Mouse (Mus musculus): ENCODE results near the gene Gjb5. TPM values are rescaled to one million over a fixed set of nuclear protein-coding genes. Genes with fewer than 3 reads are reported as not detected.

The Gjb5 gene
- polyA plus RNA-seq, 1 experiment from 2014 or later, result 0.70 TPM

DNA sequence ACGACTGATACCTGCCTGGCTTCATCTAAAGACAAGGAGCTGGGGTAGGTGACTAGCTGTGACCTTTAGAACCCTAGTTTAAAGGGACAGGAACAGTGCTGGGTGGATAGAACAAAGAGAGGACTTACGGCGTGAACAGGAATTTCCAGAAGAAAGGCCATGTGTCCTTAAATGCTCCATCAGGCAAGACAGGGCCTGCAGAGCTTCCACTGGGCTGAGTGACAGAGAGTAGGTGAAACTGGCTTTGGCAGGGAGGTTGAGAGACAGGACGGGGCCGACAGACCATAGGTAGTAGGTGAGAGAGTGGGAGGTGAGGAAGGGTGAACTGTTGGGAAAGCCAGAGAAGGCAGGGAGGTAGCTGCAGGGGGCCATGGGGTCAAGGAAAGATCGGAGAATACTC, 16.6 kb downstream of the Gjb5 start:
- no peak overlapping the region for H3K4me2 ChIP-seq (ENCODE audit: low read depth, low read length)
- no peaks in the 10 kb centered on the region for H3K36me3 ChIP-seq (replicated peaks; ENCODE audit: control insufficient read depth, insufficient read depth, low read depth, low read length)
- H3K4me1 ChIP-seq (ENCODE audit: control insufficient read depth, insufficient read depth, low read length), result no peaks in the 10 kb centered on the region
- H3K4me3 ChIP-seq (ENCODE audit: low read depth, low read length), result no peak overlapping the region
- no peak overlapping the region for H3K27ac ChIP-seq (replicated peaks; ENCODE audit: low read depth, low read length)
- no peaks in the 10 kb centered on the region for H3K27me3 ChIP-seq (ENCODE audit: control insufficient read depth, insufficient read depth, low read length)
- WGBS, result 63% methylated on average over 6 of the region's 6 CpGs
- DNase-seq (ENCODE audit: low spot score) (no peak), ATAC-seq (replicated peaks; ENCODE audit: insufficient number of reproducible peaks, low FRiP score, low TSS enrichment, low read depth) (no peak)
- no peak overlapping the region for H3K9ac ChIP-seq (replicated peaks; ENCODE audit: low read length)
- no peaks in the 10 kb centered on the region for H3K9me3 ChIP-seq (replicated peaks; ENCODE audit: control insufficient read depth, low read length)

DNA sequence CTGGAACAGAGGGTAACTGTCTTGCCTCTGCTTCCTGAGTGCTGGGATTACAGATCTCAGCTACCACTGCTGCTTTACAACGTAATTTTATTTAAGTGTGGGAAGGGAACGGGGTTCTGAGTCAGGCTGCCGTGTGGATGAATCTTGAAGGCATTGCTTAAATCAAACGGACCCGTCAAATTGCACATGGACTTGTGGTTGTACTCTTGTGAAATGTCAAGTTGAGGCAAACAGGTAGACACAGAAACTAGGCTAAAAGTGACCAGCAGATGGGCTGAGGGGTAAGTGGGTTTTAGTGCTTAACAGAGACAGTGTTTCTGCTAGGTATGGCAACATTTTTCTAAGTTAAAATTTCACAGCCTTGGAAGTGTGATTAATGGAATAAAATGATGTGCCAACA, 20.3 kb downstream of the Gjb5 start:
- WGBS, result 86% methylated on average over 5 of the region's 5 CpGs
- Histone ChIP-seq H3K36me3 (replicated peaks; ENCODE audit: control insufficient read depth, insufficient read depth, low read depth, low read length) (no peaks in the 10 kb centered on the region), H3K4me1 (ENCODE audit: control insufficient read depth, insufficient read depth, low read length) (no peaks in the 10 kb centered on the region), H3K27me3 (ENCODE audit: control insufficient read depth, insufficient read depth, low read length) (no peaks in the 10 kb centered on the region), H3K4me3 (ENCODE audit: low read depth, low read length) (no peak overlapping the region), H3K4me2 (ENCODE audit: low read depth, low read length) (no peak overlapping the region), H3K9me3 (replicated peaks; ENCODE audit: control insufficient read depth, low read length) (no peaks in the 10 kb centered on the region), H3K9ac (replicated peaks; ENCODE audit: low read length) (no peak overlapping the region), H3K27ac (replicated peaks; ENCODE audit: low read depth, low read length) (no peak overlapping the region)
- no peak for DNase-seq (ENCODE audit: low spot score)
- no peak for ATAC-seq (replicated peaks; ENCODE audit: insufficient number of reproducible peaks, low FRiP score, low TSS enrichment, low read depth)

DNA sequence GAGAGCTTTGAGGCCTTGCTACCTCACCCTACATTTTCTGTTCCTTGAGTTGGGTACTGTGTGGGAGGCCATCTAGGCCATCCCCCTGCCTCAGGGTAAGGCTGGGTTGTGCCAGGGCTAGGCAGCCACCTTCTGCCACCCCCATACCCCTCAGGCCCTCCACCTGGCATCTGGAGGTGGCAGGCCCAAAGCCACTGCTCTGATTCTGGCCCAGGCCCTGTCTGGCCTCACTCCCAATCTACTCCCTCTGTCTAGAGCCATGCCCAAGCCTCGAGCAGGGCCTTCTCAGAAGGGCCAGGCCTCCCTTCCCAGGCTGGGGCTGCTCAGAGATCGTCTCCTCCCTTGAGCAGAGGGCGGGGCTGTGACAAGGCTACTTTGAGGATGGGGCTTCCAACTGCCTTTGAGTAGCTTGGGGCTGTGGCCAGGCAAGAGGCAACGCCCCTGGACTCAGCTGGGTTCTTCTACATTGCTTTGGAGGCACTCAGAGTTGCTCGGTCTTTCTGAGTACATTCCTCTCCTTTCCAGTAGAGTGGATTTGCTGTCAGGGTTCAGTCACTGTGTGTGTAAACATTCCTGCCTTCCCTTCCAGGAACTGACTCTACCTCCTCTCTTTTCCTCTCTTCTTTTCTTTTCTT, 23.0 kb downstream of the Gjb5 start:
- Histone ChIP-seq H3K27ac (replicated peaks; ENCODE audit: low read depth, low read length) (no peak overlapping the region), H3K36me3 (replicated peaks; ENCODE audit: control insufficient read depth, insufficient read depth, low read depth, low read length) (no peaks in the 10 kb centered on the region), H3K27me3 (ENCODE audit: control insufficient read depth, insufficient read depth, low read length) (peaks cover 20% of the 10 kb centered on the region), H3K9ac (replicated peaks; ENCODE audit: low read length) (no peak overlapping the region), H3K4me3 (ENCODE audit: low read depth, low read length) (no peak overlapping the region), H3K4me2 (ENCODE audit: low read depth, low read length) (no peak overlapping the region), H3K4me1 (ENCODE audit: control insufficient read depth, insufficient read depth, low read length) (peaks cover 4% of the 10 kb centered on the region), H3K9me3 (replicated peaks; ENCODE audit: control insufficient read depth, low read length) (no peaks in the 10 kb centered on the region)
- ATAC-seq (replicated peaks; ENCODE audit: insufficient number of reproducible peaks, low FRiP score, low TSS enrichment, low read depth) (no peak), DNase-seq (ENCODE audit: low spot score) (no peak)
- 36% methylated on average over 5 of the region's 5 CpGs for WGBS

GRCm38 (mm10) chr4:127331171-127331570, 26.8 kb downstream of the Gjb5 start:
- peaks cover 25% of the 10 kb centered on the region for H3K27me3 ChIP-seq (ENCODE audit: control insufficient read depth, insufficient read depth, low read length)

GRCm38 (mm10) chr4:127330181-127331100, 27.5 kb downstream of the Gjb5 start, which contains the start of gene Gjb3:
Gene Gjb3 (minus strand): TSS chr4:127330844.
- Histone ChIP-seq H3K27ac (replicated peaks; ENCODE audit: low read depth, low read length) (no peak within 1 kb of the TSS), H3K9ac (replicated peaks; ENCODE audit: low read length) (no peak within 1 kb of the TSS; the same call in 1 of the 2 replicates), H3K4me2 (ENCODE audit: low read depth, low read length) (peak within 1 kb of the TSS; percentile 40), H3K4me1 (ENCODE audit: control insufficient read depth, insufficient read depth, low read length) (peaks cover 4% of the 10 kb centered on the region), H3K9me3 (replicated peaks; ENCODE audit: control insufficient read depth, low read length) (no peaks in the 10 kb centered on the region), H3K4me3 (ENCODE audit: low read depth, low read length) (peak within 1 kb of the TSS; percentile 17), H3K36me3 (replicated peaks; ENCODE audit: control insufficient read depth, insufficient read depth, low read depth, low read length) (no peaks in the 10 kb centered on the region), H3K27me3 (ENCODE audit: control insufficient read depth, insufficient read depth, low read length) (peaks cover 25% of the 10 kb centered on the region)
- ATAC-seq (replicated peaks; ENCODE audit: insufficient number of reproducible peaks, low FRiP score, low TSS enrichment, low read depth) (no peak), DNase-seq (ENCODE audit: low spot score) (peak; percentile 37)
- 2% methylated on average over 49 of the region's 49 CpGs for WGBS

More at GRCm38 (mm10) chr4:127331171-127331570, 26.8 kb downstream of the Gjb5 start:
- Histone ChIP-seq H3K9me3 (replicated peaks; ENCODE audit: control insufficient read depth, low read length) (no peaks in the 10 kb centered on the region), H3K4me2 (ENCODE audit: low read depth, low read length) (no peak overlapping the region), H3K27ac (replicated peaks; ENCODE audit: low read depth, low read length) (no peak overlapping the region), H3K9ac (replicated peaks; ENCODE audit: low read length) (no peak overlapping the region), H3K36me3 (replicated peaks; ENCODE audit: control insufficient read depth, insufficient read depth, low read depth, low read length) (no peaks in the 10 kb centered on the region), H3K4me3 (ENCODE audit: low read depth, low read length) (no peak overlapping the region), H3K4me1 (ENCODE audit: control insufficient read depth, insufficient read depth, low read length) (peaks cover 4% of the 10 kb centered on the region)
- DNase-seq (ENCODE audit: low spot score) (no peak), ATAC-seq (replicated peaks; ENCODE audit: insufficient number of reproducible peaks, low FRiP score, low TSS enrichment, low read depth) (no peak)
- 13% methylated on average over 13 of the region's 13 CpGs for WGBS

DNA sequence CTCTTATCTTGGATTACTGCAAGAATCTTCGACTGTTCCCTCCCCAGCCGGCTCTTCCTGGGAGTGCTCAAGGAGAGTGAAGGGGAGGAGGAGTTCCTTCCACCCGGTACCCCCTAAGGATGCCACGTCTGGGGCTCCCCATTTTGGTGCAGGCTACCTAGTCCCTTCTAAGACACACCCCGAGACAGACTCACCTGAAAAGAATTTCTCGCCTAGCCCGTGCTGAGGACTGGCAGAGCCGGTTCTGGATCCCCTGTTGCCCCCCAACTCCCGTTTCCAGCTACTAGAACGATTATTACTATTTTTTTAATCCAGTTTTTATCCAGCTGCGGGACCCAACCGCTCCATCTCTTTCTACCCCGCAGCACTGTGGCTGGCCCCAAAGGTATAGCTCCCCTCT, 28.2 kb downstream of the Gjb5 start:
- no peak for DNase-seq (ENCODE audit: low spot score)
- Histone ChIP-seq H3K4me3 (ENCODE audit: low read depth, low read length) (peak overlapping the region; percentile 17; the same call in 1 of the 2 replicates), H3K27me3 (ENCODE audit: control insufficient read depth, insufficient read depth, low read length) (peaks cover 25% of the 10 kb centered on the region), H3K4me2 (ENCODE audit: low read depth, low read length) (peak overlapping the region; percentile 40), H3K9me3 (replicated peaks; ENCODE audit: control insufficient read depth, low read length) (no peaks in the 10 kb centered on the region), H3K27ac (replicated peaks; ENCODE audit: low read depth, low read length) (no peak overlapping the region), H3K4me1 (ENCODE audit: control insufficient read depth, insufficient read depth, low read length) (peaks cover 4% of the 10 kb centered on the region), H3K9ac (replicated peaks; ENCODE audit: low read length) (no peak overlapping the region; the same call in 1 of the 2 replicates), H3K36me3 (replicated peaks; ENCODE audit: control insufficient read depth, insufficient read depth, low read depth, low read length) (no peaks in the 10 kb centered on the region)
- WGBS, result 2% methylated on average over 13 of the region's 13 CpGs
- no peak for ATAC-seq (replicated peaks; ENCODE audit: insufficient number of reproducible peaks, low FRiP score, low TSS enrichment, low read depth)

DNA sequence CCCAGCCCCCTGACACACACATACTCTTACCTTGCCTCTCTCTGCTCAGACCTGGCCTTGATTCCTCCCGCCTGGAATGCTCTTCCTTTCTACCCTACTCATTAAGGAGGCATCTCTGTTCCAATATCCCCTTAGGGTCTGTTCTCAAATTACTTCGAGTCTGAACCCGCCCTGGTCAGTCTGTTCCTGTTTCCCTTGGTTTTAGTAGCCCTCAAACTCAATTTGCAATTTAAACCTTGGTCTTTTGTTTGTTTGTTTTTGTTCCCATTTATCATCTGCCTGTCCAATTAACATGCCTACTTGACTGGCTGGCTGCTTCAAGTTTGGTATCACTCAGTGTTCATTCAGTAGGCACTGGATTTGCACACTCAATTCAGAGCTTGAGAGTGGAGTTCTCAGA, 28.9 kb downstream of the Gjb5 start:
- H3K4me1 ChIP-seq (ENCODE audit: control insufficient read depth, insufficient read depth, low read length), result peaks cover 4% of the 10 kb centered on the region
- ATAC-seq (replicated peaks; ENCODE audit: insufficient number of reproducible peaks, low FRiP score, low TSS enrichment, low read depth), result no peak
- peaks cover 25% of the 10 kb centered on the region for H3K27me3 ChIP-seq (ENCODE audit: control insufficient read depth, insufficient read depth, low read length)
- H3K9ac ChIP-seq (replicated peaks; ENCODE audit: low read length), result no peak overlapping the region
- no peak overlapping the region for H3K4me3 ChIP-seq (ENCODE audit: low read depth, low read length)
- no peaks in the 10 kb centered on the region for H3K36me3 ChIP-seq (replicated peaks; ENCODE audit: control insufficient read depth, insufficient read depth, low read depth, low read length)
- no peak overlapping the region for H3K27ac ChIP-seq (replicated peaks; ENCODE audit: low read depth, low read length)
- H3K4me2 ChIP-seq (ENCODE audit: low read depth, low read length), result no peak overlapping the region
- peak; percentile 57 for DNase-seq (ENCODE audit: low spot score)
- no peaks in the 10 kb centered on the region for H3K9me3 ChIP-seq (replicated peaks; ENCODE audit: control insufficient read depth, low read length)
- 0% methylated on average over 3 of the region's 3 CpGs for WGBS

- Histone ChIP-seq H3K36me3 (replicated peaks; ENCODE audit: control insufficient read depth, insufficient read depth, low read depth, low read length) (no peaks in the 10 kb centered on the region), H3K4me2 (ENCODE audit: low read depth, low read length) (no peak overlapping the region), H3K4me3 (ENCODE audit: low read depth, low read length) (no peak overlapping the region), H3K9ac (replicated peaks; ENCODE audit: low read length) (no peak overlapping the region), H3K27me3 (ENCODE audit: control insufficient read depth, insufficient read depth, low read length) (peaks cover 25% of the 10 kb centered on the region), H3K9me3 (replicated peaks; ENCODE audit: control insufficient read depth, low read length) (no peaks in the 10 kb centered on the region), H3K4me1 (ENCODE audit: control insufficient read depth, insufficient read depth, low read length) (peaks cover 4% of the 10 kb centered on the region), H3K27ac (replicated peaks; ENCODE audit: low read depth, low read length) (no peak overlapping the region)
- no peak for DNase-seq (ENCODE audit: low spot score)
- 72% methylated on average over 7 of the region's 7 CpGs for WGBS
- no peak for ATAC-seq (replicated peaks; ENCODE audit: insufficient number of reproducible peaks, low FRiP score, low TSS enrichment, low read depth)
These were observed 29.6 kb downstream of the Gjb5 start for GRCm38 (mm10) chr4:127328378-127328777.

Measured in embryonic facial prominence, embryonic 11.5 days (tissue).